Mouse (Mus musculus) liver, adult 2 months (tissue): Measurements from ENCODE around the gene Gm10024.
"Not testable (repeated sequence)": the region's sequence is repeated elsewhere in the genome, so short reads cannot be mapped to it uniquely, and the experiment has no call there.

Experiments
- CTCF ChIP-seq: fragments of 200-500 bp; IDR thresholded peaks from 2 replicates; pipeline ENCODE4 v1.5.1; 2011; ENCODE audit warnings: low read depth, low read length, control low read depth
- POLR2A ChIP-seq: fragments of 200-500 bp; IDR thresholded peaks from 2 replicates; pipeline ENCODE4 v1.6.1; 2011; ENCODE audit warnings: low read length, control low read depth; ENCODE audit not compliant: insufficient read depth; ENCODE audit errors: extremely low read depth

- not testable (repeated sequence) for TF ChIP-seq CTCF, POLR2A
These were observed 40.0 kb downstream of the Gm10024 start, which contains the start of gene Gm9736 for GRCm38 (mm10) chr10:77751254-77751653.
